Mouse (Mus musculus) thymus, postnatal 25 days (tissue): ENCODE measurements around the gene Gas2l3.

Experiments
- DNase-seq: peaks from one replicate; pipeline ENCODE4 v3.0.0; 2022

Gas2l3 gene

DNA sequence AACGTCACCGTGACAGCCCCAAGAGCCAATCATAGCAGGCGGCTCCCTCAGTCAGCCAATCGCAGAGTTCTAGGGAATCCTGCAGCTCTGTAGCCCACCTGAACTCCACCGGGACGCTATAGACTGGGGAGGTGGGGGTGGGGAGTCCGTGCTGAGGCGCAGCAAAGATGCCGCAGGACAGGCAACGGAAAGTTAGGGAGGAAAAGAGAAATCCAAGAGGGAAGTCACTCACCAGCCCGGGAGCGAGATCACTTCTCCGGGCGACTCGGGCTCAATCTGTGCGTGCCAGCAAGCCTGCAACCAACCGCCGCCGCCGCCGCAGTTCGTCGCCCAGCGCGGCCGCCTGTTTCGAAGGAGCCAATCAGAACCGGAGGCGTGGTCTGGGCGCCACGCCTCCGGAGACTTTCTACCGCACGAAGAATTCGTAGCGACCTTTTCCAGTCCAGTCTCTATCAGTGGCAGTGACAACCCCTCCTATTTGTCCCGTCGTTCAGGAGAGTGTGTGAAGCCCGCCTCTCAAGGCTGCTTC lies at the start of gene Gas2l3:
TSS of gene Gas2l3 (minus strand) at position 345 of the 529 bp plus-strand sequence.
- DNase-seq, result peak; percentile 85

DNA sequence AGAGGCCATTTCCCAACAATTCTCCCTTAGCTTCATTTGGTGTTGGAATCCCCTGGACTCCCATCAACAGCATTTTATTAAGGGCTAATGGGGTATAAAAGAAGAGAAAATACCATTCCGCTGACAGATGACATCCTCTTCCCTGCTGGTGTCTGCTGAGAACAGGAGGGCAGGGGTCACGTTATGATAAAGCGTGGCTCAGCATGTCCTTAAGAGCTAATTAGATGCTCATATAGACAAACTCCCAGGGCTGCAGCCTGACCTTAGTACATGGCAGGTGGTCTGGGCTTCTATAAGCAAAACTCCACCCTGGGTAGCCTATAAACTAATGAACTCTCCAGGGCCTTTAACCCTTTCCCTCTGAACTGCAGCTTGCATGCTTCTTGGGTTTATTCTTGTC lies 47.6 kb upstream of the Gas2l3 start:
- DNase-seq, result no peak

DNA sequence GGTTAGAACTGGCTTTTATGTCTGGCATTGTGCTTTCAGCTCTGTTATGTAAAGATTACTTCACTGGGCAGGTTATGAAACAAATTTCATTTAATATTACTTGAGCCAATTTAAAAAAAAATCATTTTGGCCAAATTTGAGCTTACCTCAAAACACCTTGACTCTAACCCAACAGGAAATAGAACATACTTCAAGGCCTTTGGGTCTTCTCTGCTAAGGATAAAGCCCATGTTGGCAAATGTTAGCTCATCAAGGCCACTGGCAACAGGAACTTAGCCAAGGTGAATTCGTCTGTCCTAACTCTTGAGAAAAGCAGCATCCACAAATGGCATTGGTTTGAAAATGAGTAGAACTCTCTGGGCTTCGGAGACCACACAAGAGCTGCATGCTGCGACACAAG lies 46.5 kb upstream of the Gas2l3 start:
- DNase-seq, result no peak

GRCm38 (mm10) chr10:89489459-89489858 lies 45.7 kb upstream of the Gas2l3 start:
- no peak for DNase-seq

DNA sequence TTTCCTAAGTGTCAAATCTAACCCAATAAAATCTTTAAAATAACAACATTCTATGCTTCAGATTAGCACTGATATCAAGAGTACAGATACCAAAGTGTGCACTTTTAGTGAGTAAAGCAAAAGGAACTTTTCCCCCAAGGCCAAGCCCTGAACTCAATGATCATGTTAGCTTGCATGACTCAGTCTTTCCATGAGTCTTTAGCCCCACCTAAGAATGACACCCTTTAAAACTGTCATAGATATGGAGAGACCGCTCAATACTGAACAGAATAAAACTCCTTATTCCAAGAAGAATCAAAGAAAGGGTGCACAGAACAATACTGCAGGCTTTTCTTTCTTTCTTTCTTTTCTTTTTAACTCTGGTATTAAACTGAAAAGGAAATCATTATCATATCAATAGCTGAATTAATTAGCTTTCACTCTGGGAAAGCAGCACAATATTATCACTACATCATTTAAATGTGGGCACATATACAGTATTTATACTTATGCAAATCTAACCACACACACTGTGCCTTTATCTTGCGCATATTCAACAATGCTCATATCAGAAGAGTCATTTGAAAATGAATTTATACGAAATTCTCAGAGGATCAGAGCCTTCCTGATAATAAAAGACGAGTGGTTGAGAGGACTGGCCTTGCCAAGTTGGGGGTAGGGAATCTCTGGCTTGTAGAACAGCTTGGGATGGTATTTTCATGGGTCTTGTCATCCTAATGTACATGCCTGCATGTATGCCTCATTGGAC lies 43.4 kb upstream of the Gas2l3 start:
- DNase-seq, result no peak

DNA sequence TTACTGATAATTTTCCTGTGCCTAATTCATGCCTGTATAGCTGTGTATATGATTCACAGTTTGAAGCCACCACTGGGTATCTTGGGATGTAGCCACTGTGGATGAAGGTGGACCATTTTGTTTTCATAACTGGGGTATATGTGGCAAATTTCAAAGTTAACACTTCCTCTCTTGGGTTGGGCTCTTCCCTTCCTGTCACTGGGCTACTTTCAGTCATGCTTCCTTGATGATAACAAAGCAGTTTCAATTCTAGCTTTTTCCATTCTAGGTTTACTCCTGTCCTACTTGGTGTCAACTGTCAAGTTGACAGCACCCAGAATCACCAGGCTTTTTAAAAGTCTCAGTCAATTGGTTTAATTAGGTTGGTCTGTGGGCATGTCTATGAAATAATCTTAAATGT lies 41.1 kb upstream of the Gas2l3 start:
- DNase-seq, result no peak

GRCm38 (mm10) chr10:89483812-89484602 lies 40.2 kb upstream of the Gas2l3 start:
- DNase-seq, result no peak

DNA sequence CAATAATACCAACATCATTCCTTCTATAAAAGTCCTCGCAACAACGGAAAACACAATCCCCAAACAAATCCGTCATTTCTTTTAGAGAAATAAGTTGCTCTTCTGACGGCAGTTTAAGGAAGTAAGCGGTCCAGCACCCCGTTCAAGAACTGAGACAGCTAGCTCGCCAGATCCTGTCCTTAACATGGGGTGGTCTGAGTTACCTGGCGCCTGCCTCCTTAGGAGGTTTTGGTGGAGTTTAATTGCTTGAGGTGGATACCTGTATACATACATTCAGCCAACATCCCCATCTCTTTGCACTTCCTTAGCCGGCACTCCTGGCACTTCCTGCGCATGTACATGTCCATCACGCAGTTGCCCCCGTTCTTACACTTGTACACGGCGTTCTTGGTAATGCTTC lies 39.3 kb upstream of the Gas2l3 start:
- no peak for DNase-seq

GRCm38 (mm10) chr10:89482142-89482681 lies 38.4 kb upstream of the Gas2l3 start:
- no peak for DNase-seq

DNA sequence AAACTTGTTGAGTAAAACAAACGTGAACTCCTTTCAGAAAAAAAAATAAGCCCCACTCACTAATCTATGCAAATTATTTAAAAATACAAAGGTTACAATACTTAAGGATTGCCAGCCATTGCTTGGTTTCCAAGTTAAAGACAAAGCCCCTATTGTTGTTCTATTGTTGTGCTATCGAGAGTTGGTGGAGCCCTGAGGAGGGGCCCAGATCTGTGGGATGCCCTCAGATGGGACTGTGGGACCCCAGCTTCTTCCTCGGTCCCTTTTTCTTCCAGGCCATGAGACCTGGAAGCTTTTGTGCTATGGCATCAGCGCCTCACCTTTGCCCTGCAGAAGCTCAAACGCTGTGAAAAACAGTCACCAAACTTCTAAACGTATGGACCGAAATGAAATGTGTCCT lies 37.9 kb upstream of the Gas2l3 start:
- no peak for DNase-seq

DNA sequence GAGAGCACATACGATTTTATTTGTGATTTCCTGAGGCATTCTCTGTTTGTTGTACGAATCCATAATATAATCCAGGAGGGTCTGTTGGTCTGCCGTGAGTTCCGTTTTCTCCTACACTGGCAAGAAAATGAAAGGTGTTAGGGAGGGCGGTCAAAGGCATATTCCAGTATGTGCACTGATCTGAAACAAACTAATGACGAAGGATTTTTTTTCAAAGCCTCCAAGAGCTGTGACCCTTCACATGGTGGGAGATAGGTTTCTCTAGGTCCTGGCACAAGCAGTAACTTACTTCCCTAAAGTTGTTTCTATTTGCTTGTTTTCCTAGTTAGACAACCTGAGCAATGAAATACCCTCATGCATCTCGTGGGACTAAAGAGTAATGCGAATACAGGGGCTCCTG lies 35.0 kb upstream of the Gas2l3 start:
- no peak for DNase-seq

- no peak for DNase-seq
Measured at GRCm38 (mm10) chr10:89470596-89471353, 27.0 kb upstream of the Gas2l3 start.

DNA sequence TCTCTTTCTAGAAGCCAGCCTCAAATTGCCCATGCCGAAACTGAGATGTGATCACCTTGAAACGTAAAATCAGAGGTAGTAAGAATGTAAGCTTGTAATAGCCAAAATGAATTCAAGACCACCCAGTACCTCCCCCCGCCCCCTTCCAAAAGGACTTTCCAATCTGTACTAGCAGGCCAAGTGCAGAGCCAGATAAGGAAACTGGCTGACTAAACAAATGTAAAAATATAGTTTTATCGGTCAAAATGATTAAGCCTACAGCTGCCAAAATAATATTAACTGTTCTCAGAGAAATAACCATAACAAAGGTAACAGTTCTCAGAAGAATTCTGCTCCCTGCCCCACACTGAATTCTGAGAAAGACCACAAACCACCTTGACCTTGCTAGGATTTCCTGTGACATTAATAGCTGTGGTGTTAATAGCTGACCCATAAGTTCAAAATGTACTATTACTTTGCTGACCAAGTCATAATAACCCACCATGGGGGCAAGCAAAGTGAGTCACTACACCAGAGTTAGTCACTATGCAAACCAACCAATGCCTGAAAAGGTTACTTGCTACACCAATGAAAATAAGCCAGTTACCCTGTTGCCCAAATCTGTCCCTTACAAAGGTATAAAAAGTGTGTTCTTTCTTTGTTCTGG lies 21.1 kb upstream of the Gas2l3 start:
- no peak for DNase-seq

GRCm38 (mm10) chr10:89462890-89463289 lies 19.1 kb upstream of the Gas2l3 start:
- DNase-seq, result no peak

GRCm38 (mm10) chr10:89461856-89462507 lies 18.2 kb upstream of the Gas2l3 start:
- DNase-seq, result peak; percentile 87

- DNase-seq, result no peak
Measured at GRCm38 (mm10) chr10:89460972-89461371, 17.2 kb upstream of the Gas2l3 start.

- no peak for DNase-seq
Measured at GRCm38 (mm10) chr10:89458770-89459169, 15.0 kb upstream of the Gas2l3 start.

DNA sequence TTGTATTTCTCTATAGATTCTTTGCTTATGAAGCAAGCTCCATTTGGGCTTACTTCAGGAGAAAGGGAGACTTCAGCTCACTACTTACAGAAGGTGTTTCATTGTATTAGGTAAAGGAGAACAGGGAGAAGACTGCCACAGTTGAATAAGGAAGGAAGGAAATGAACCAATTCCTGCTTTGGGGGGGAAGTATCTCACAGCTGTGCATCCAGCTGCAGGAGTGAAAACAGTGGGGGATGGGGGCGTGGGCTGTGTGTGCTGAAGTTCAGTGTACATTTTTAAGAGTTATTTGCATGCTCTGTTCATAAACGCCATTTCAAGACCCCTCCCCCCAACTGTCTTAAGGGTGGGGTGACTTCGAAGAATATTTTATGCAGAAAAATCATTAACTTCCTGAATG lies 10.0 kb upstream of the Gas2l3 start:
- DNase-seq, result peak; percentile 28

DNA sequence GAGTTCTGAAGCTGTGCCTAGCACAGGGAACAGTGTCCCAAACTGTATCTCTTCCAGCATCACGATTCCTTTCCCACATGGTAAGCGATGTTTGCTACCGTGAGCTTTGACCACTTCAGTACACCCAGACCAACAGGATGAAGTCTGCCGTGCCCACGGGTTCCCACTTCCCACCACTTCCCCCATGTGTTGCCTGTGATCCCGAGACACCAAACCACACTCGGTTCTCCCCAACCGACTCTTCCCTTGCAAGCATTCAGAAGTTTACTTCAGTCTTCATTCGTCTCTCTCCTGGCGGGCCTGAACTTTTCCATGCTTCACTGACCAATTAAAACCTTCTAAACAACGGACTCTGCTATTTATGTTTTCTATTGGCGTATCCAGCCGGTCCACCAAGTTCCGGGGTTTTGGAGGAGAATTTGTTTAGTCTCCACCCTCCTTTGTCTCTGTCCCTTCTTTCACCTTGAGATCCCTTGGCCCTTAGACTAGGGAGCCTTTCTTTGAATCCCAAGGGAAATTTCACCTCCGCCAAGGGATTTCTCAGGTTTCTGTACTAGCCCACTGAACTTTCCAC lies 9.4 kb upstream of the Gas2l3 start:
- no peak for DNase-seq

DNA sequence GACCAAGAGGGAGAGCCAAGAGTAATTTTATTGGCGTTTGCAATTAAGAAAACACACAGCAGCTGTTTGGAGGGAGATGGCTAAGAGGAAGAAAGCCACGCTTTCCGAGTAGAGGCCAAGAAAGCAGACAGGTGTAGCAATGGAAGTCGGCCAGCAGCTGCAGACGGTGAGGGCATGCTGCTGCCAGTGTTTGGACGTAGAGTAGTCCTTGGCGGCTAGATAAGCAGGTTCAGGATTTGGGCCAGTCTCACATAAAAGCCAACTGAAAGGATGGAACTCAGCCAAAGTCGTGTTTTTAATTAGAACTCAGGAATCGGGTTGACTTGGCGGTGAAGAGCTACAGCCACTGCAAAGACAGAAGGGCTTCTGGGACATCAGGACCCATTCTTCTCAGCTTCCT lies 6.6 kb upstream of the Gas2l3 start:
- peak; percentile 27 for DNase-seq

DNA sequence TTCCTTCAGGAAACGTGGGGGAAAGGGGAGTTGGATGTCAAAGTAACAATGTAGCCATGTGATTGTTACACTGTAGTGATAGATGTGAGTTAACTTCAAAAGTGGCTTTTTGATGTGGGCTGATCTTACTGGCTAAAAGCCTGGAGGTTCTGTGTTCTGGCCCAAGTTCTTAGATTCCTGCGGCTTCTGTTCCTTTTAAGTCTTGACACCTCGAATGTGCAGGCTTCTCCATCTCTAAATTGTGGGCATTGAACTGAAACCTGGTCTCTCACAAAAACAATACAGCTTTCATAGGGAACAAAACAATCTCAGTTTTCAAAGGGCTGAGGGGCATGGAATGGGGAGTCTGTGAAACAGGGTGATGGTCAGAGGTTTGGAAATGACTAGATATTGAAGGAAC lies 614 bp upstream of the Gas2l3 start:
- no peak for DNase-seq
